Mouse (Mus musculus): ENCODE data around the gene Clcn1. TPM values are rescaled to one million over a fixed set of nuclear protein-coding genes. Genes with fewer than 3 reads are reported as not detected.

Gene Clcn1
- polyA plus RNA-seq, 1 experiment from 2014 or later = 1.9 TPM

DNA sequence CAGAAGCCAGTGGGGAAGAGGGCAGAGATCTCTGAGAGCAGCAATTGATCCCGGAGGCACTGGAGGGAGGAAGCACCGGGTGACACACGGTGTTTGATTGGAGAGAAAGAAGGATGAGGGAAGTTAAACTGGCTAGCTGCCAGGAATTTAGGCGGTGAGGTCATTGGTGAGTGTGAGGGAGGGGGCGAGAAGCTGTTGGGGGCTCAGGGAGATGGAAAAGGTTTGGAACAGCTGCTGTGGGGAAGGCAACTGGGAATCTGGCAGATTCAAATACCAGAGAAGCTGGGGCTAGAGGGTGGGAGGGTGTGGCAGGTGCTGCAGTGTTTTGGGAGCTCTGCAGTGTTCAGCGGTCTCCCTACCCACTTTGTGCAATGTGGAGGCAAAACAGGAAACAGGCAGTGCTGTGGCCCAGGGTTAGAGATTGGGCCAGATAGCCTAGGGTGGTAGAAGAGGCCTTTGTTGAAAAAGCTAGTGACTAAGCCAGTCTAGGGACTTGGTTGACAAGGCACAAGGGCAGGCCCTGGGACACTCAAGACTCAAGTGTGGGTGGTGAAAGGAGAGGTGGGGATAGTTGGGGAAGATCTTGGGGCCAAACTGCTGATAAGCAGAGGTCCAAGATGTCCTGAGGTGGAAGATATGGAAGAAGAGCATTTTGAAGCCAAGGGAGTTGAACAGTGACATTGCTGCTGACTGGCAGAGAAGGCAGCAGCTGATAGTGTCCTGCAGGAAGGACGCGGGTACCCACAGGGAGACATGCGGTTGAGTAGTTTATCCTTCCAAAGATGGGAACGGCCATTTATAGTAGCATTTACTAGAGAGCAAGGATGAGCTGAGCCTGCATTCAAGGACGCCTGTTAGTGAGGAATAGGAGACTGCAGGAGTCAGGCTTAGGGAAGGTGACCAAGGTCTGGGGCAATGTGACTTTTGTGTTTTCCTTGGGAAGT lies 67.9 kb downstream of the Clcn1 start:
- Histone ChIP-seq H3K9me3 (no peaks in the 10 kb centered on the region), H3K4me3 (replicated peaks) (no peak overlapping the region), H3K27ac (no peak overlapping the region), H3K4me2 (replicated peaks) (no peak overlapping the region), H3K4me1 (replicated peaks) (peaks cover 41% of the 10 kb centered on the region), H3K36me3 (peaks cover 62% of the 10 kb centered on the region), H3K27me3 (no peaks in the 10 kb centered on the region), H3K9ac (replicated peaks) (no peak overlapping the region)
- ATAC-seq = no peak
- 62% methylated on average over 11 of the region's 11 CpGs for WGBS

DNA sequence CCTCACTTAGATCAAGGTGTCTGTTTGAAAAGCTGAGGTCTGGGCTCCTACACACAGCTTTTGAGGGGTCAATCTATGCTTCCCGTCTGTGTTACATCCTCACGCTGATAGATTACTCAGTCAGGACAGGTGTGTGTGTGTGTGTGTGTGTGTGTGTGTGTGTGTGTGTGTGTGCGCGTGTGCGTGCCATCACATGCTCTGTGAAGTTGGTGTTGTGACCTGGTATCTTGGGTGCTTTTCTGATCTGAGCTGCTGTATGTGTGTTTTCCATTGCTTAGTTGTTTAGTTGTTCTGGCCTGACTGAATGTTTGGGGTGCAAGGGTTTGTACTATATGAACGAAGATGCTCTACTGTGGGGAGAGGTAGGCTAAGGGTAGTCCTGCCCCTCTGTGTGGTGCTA lies 68.9 kb downstream of the Clcn1 start:
- WGBS = 93% methylated on average over 6 of the region's 6 CpGs

GRCm38 (mm10) chr6:42355794-42356600 lies 69.5 kb downstream of the Clcn1 start:
- H3K4me2 ChIP-seq (replicated peaks) = no peak overlapping the region
- no peak overlapping the region for H3K4me3 ChIP-seq (replicated peaks)
- no peak overlapping the region for H3K27ac ChIP-seq
- peaks cover 35% of the 10 kb centered on the region for H3K4me1 ChIP-seq (replicated peaks)
- no peaks in the 10 kb centered on the region for H3K9me3 ChIP-seq
- H3K36me3 ChIP-seq = peaks cover 78% of the 10 kb centered on the region
- ATAC-seq = no peak
- no peaks in the 10 kb centered on the region for H3K27me3 ChIP-seq
- WGBS = 93% methylated on average over 13 of the region's 13 CpGs
- no peak overlapping the region for H3K9ac ChIP-seq (replicated peaks)

More for the DNA sequence above, 68.9 kb downstream of the Clcn1 start:
- Histone ChIP-seq H3K36me3 (peaks cover 73% of the 10 kb centered on the region), H3K27me3 (no peaks in the 10 kb centered on the region), H3K4me2 (replicated peaks) (no peak overlapping the region), H3K27ac (no peak overlapping the region), H3K9me3 (no peaks in the 10 kb centered on the region), H3K9ac (replicated peaks) (no peak overlapping the region), H3K4me1 (replicated peaks) (peaks cover 41% of the 10 kb centered on the region), H3K4me3 (replicated peaks) (no peak overlapping the region)
- ATAC-seq = no peak

- Histone ChIP-seq H3K27ac (no peak overlapping the region), H3K4me1 (replicated peaks) (peaks cover 26% of the 10 kb centered on the region), H3K36me3 (peaks cover 77% of the 10 kb centered on the region), H3K9ac (replicated peaks) (no peak overlapping the region), H3K4me2 (replicated peaks) (no peak overlapping the region), H3K9me3 (no peaks in the 10 kb centered on the region), H3K27me3 (no peaks in the 10 kb centered on the region), H3K4me3 (replicated peaks) (no peak overlapping the region)
- 96% methylated on average over 5 of the region's 5 CpGs for WGBS
- no peak for ATAC-seq
Measured at GRCm38 (mm10) chr6:42356913-42357312, 70.4 kb downstream of the Clcn1 start.

DNA sequence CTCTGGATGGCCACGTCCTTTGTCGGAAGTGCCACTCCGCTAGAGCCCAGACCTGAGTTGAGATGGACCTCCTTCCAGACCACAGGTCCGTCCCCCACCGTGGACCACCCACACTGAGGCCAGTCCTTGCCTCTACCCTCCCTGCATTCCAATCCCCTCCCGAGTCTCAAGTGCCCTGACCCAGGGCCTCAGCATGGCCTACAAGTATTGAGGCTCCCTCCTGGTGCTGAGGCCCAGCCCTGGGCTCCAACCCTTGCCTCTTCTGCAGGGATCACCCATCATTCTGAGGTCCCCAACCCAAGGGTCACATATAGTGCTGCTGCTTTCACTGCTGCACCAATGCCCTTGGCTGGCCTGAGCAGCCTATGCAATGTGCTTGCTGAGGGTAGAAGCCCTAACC lies 71.4 kb downstream of the Clcn1 start:
- Histone ChIP-seq H3K27me3 (no peaks in the 10 kb centered on the region), H3K4me2 (replicated peaks) (no peak overlapping the region)

GRCm38 (mm10) chr6:42358901-42359300 lies 72.4 kb downstream of the Clcn1 start:
- no peak overlapping the region for H3K9ac ChIP-seq (replicated peaks)
- 93% methylated on average over 12 of the region's 12 CpGs for WGBS
- ATAC-seq = no peak
- no peak overlapping the region for H3K4me3 ChIP-seq (replicated peaks)
- H3K9me3 ChIP-seq = no peaks in the 10 kb centered on the region
- H3K36me3 ChIP-seq = peaks cover 67% of the 10 kb centered on the region
- peaks cover 12% of the 10 kb centered on the region for H3K4me1 ChIP-seq (replicated peaks)
- H3K4me2 ChIP-seq (replicated peaks) = no peak overlapping the region
- no peak overlapping the region for H3K27ac ChIP-seq
- no peaks in the 10 kb centered on the region for H3K27me3 ChIP-seq

More for the DNA sequence above, 71.4 kb downstream of the Clcn1 start:
- H3K36me3 ChIP-seq = peaks cover 69% of the 10 kb centered on the region
- no peaks in the 10 kb centered on the region for H3K9me3 ChIP-seq
- peaks cover 21% of the 10 kb centered on the region for H3K4me1 ChIP-seq (replicated peaks)
- no peak overlapping the region for H3K4me3 ChIP-seq (replicated peaks)
- no peak overlapping the region for H3K9ac ChIP-seq (replicated peaks)
- 72% methylated on average over 6 of the region's 6 CpGs for WGBS
- ATAC-seq = no peak
- no peak overlapping the region for H3K27ac ChIP-seq

GRCm38 (mm10) chr6:42359364-42360147 lies 73.1 kb downstream of the Clcn1 start:
- no peak for ATAC-seq
- peaks cover 65% of the 10 kb centered on the region for H3K36me3 ChIP-seq

GRCm38 (mm10) chr6:42360231-42360840 lies 73.9 kb downstream of the Clcn1 start:
- H3K4me3 ChIP-seq (replicated peaks) = no peak overlapping the region
- no peaks in the 10 kb centered on the region for H3K27me3 ChIP-seq
- H3K36me3 ChIP-seq = peaks cover 58% of the 10 kb centered on the region
- no peak overlapping the region for H3K27ac ChIP-seq
- ATAC-seq = no peak
- no peak overlapping the region for H3K4me2 ChIP-seq (replicated peaks)
- no peak overlapping the region for H3K9ac ChIP-seq (replicated peaks)
- no peaks in the 10 kb centered on the region for H3K9me3 ChIP-seq
- no peaks in the 10 kb centered on the region for H3K4me1 ChIP-seq (replicated peaks)
- 97% methylated on average over 6 of the region's 6 CpGs for WGBS

More at GRCm38 (mm10) chr6:42359364-42360147, 73.1 kb downstream of the Clcn1 start:
- WGBS = 74% methylated on average over 9 of the region's 9 CpGs
- no peak overlapping the region for H3K4me3 ChIP-seq (replicated peaks)
- no peak overlapping the region for H3K4me2 ChIP-seq (replicated peaks)
- no peaks in the 10 kb centered on the region for H3K27me3 ChIP-seq
- H3K27ac ChIP-seq = no peak overlapping the region
- H3K4me1 ChIP-seq (replicated peaks) = peaks cover 5% of the 10 kb centered on the region
- no peak overlapping the region for H3K9ac ChIP-seq (replicated peaks)
- no peaks in the 10 kb centered on the region for H3K9me3 ChIP-seq

- H3K4me1 ChIP-seq (replicated peaks) = no peaks in the 10 kb centered on the region
- H3K9ac ChIP-seq (replicated peaks) = no peak overlapping the region
- H3K27ac ChIP-seq = no peak overlapping the region
- H3K9me3 ChIP-seq = no peaks in the 10 kb centered on the region
- WGBS = 94% methylated on average over 13 of the region's 13 CpGs
- ATAC-seq = no peak
- H3K4me3 ChIP-seq (replicated peaks) = no peak overlapping the region
- no peak overlapping the region for H3K4me2 ChIP-seq (replicated peaks)
- H3K36me3 ChIP-seq = peaks cover 50% of the 10 kb centered on the region
- no peaks in the 10 kb centered on the region for H3K27me3 ChIP-seq
Measured at GRCm38 (mm10) chr6:42361041-42361895, 74.8 kb downstream of the Clcn1 start.

DNA sequence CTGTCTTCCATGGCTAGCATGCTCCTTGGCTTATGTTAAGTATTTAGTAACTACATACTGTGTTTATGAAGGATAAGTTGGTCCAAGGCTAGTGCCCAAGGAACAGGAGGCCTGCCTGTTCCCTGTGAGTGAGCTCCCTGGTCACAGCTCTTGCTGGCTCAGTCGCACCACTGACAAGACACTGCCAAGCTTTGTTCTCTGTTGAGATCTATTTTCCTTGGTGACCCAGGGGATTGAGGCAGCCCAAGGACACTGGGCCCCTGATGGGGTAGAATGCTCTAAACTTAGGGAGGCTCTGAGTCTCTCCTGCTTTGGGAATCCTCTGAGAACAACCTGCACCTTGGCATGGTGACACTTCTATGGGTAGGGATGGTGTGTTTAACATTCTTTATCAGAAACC lies 75.6 kb downstream of the Clcn1 start:
- 63% methylated on average over 1 of the region's 1 CpGs for WGBS
- Histone ChIP-seq H3K9me3 (no peaks in the 10 kb centered on the region), H3K4me2 (replicated peaks) (no peak overlapping the region), H3K27ac (no peak overlapping the region), H3K36me3 (peaks cover 41% of the 10 kb centered on the region), H3K4me1 (replicated peaks) (no peaks in the 10 kb centered on the region), H3K27me3 (no peaks in the 10 kb centered on the region), H3K4me3 (replicated peaks) (no peak overlapping the region), H3K9ac (replicated peaks) (no peak overlapping the region)
- ATAC-seq = no peak

- H3K27ac ChIP-seq = no peak overlapping the region
- H3K36me3 ChIP-seq = peaks cover 37% of the 10 kb centered on the region
- no peaks in the 10 kb centered on the region for H3K9me3 ChIP-seq
- no peak for ATAC-seq
- 45% methylated on average over 1 of the region's 1 CpGs for WGBS
- H3K4me3 ChIP-seq (replicated peaks) = no peak overlapping the region
- H3K4me2 ChIP-seq (replicated peaks) = no peak overlapping the region
- H3K9ac ChIP-seq (replicated peaks) = no peak overlapping the region
- H3K4me1 ChIP-seq (replicated peaks) = no peaks in the 10 kb centered on the region
- H3K27me3 ChIP-seq = no peaks in the 10 kb centered on the region
Measured at GRCm38 (mm10) chr6:42362497-42362896, 76.0 kb downstream of the Clcn1 start.
